Mouse (Mus musculus): ENCODE results near the gene Kat8.

Kat8 gene

GRCm38 (mm10) chr7:127922451-127923275, 10.3 kb downstream of the Kat8 start:
- peak overlapping the region; percentile 5 for H3K4me3 ChIP-seq (replicated peaks; ENCODE audit: low read length)
- no peaks in the 10 kb centered on the region for H3K27me3 ChIP-seq (ENCODE audit: insufficient read depth, low read length)
- H3K36me3 ChIP-seq (ENCODE audit: insufficient read depth, low read length) = peaks cover 92% of the 10 kb centered on the region
- H3K9me3 ChIP-seq (ENCODE audit: low read length) = peaks cover 60% of the 10 kb centered on the region
- no peak for TF ChIP-seq POU5F1 (IDR thresholded peaks at IDR 0.05; ENCODE audit: borderline replicate concordance, low read length)
- no peak for TF ChIP-seq NANOG (IDR thresholded peaks at IDR 0.05; ENCODE audit: borderline replicate concordance, low read length)
- no peak for TF ChIP-seq CTCF (conservative IDR thresholded peaks at IDR 0.05; ENCODE audit: low read length)
- peaks cover 33% of the 10 kb centered on the region for H3K4me1 ChIP-seq (replicated peaks; ENCODE audit: low read depth, low read length)

GRCm38 (mm10) chr7:127923714-127924113, 11.4 kb downstream of the Kat8 start:
- Histone ChIP-seq H3K27me3 (ENCODE audit: insufficient read depth, low read length) (no peaks in the 10 kb centered on the region), H3K36me3 (ENCODE audit: insufficient read depth, low read length) (peaks cover 88% of the 10 kb centered on the region), H3K4me1 (replicated peaks; ENCODE audit: low read depth, low read length) (peaks cover 39% of the 10 kb centered on the region), H3K9me3 (ENCODE audit: low read length) (peaks cover 62% of the 10 kb centered on the region), H3K4me3 (replicated peaks; ENCODE audit: low read length) (no peak overlapping the region)
- TF ChIP-seq POU5F1 (IDR thresholded peaks at IDR 0.05; ENCODE audit: borderline replicate concordance, low read length) = no peak
- TF ChIP-seq CTCF (conservative IDR thresholded peaks at IDR 0.05; ENCODE audit: low read length) = no peak
- no peak for TF ChIP-seq NANOG (IDR thresholded peaks at IDR 0.05; ENCODE audit: borderline replicate concordance, low read length)

GRCm38 (mm10) chr7:127925252-127925651, 12.9 kb downstream of the Kat8 start:
- peaks cover 2% of the 10 kb centered on the region; the same call in 1 of the 2 replicates for H3K27me3 ChIP-seq (ENCODE audit: insufficient read depth, low read length)
- H3K4me3 ChIP-seq (replicated peaks; ENCODE audit: low read length) = no peak overlapping the region
- peaks cover 55% of the 10 kb centered on the region for H3K9me3 ChIP-seq (ENCODE audit: low read length)
- TF ChIP-seq NANOG (IDR thresholded peaks at IDR 0.05; ENCODE audit: borderline replicate concordance, low read length) (no peak), POU5F1 (IDR thresholded peaks at IDR 0.05; ENCODE audit: borderline replicate concordance, low read length) (no peak), CTCF (conservative IDR thresholded peaks at IDR 0.05; ENCODE audit: low read length) (no peak)
- peaks cover 50% of the 10 kb centered on the region for H3K4me1 ChIP-seq (replicated peaks; ENCODE audit: low read depth, low read length)
- peaks cover 77% of the 10 kb centered on the region for H3K36me3 ChIP-seq (ENCODE audit: insufficient read depth, low read length)

GRCm38 (mm10) chr7:127926066-127926465, 13.8 kb downstream of the Kat8 start:
- H3K27me3 ChIP-seq (ENCODE audit: insufficient read depth, low read length) = peaks cover 2% of the 10 kb centered on the region; the same call in 1 of the 2 replicates
- peaks cover 58% of the 10 kb centered on the region for H3K4me1 ChIP-seq (replicated peaks; ENCODE audit: low read depth, low read length)
- no peak for TF ChIP-seq NANOG (IDR thresholded peaks at IDR 0.05; ENCODE audit: borderline replicate concordance, low read length)
- no peak for TF ChIP-seq CTCF (conservative IDR thresholded peaks at IDR 0.05; ENCODE audit: low read length)
- TF ChIP-seq POU5F1 (IDR thresholded peaks at IDR 0.05; ENCODE audit: borderline replicate concordance, low read length) = no peak
- peaks cover 69% of the 10 kb centered on the region for H3K36me3 ChIP-seq (ENCODE audit: insufficient read depth, low read length)
- H3K4me3 ChIP-seq (replicated peaks; ENCODE audit: low read length) = no peak overlapping the region
- H3K9me3 ChIP-seq (ENCODE audit: low read length) = peaks cover 46% of the 10 kb centered on the region

GRCm38 (mm10) chr7:127926846-127927245, 14.5 kb downstream of the Kat8 start:
- TF ChIP-seq POU5F1 (IDR thresholded peaks at IDR 0.05; ENCODE audit: borderline replicate concordance, low read length) (no peak), CTCF (conservative IDR thresholded peaks at IDR 0.05; ENCODE audit: low read length) (no peak), NANOG (IDR thresholded peaks at IDR 0.05; ENCODE audit: borderline replicate concordance, low read length) (no peak)
- peaks cover 61% of the 10 kb centered on the region for H3K36me3 ChIP-seq (ENCODE audit: insufficient read depth, low read length)

GRCm38 (mm10) chr7:127927726-127928125, 15.4 kb downstream of the Kat8 start:
- H3K9me3 ChIP-seq (ENCODE audit: low read length) = peaks cover 30% of the 10 kb centered on the region
- TF ChIP-seq NANOG (IDR thresholded peaks at IDR 0.05; ENCODE audit: borderline replicate concordance, low read length) = no peak
- no peak for TF ChIP-seq POU5F1 (IDR thresholded peaks at IDR 0.05; ENCODE audit: borderline replicate concordance, low read length)
- TF ChIP-seq CTCF (conservative IDR thresholded peaks at IDR 0.05; ENCODE audit: low read length) = no peak
- peaks cover 53% of the 10 kb centered on the region for H3K36me3 ChIP-seq (ENCODE audit: insufficient read depth, low read length)
- peaks cover 74% of the 10 kb centered on the region for H3K4me1 ChIP-seq (replicated peaks; ENCODE audit: low read depth, low read length)
- peaks cover 2% of the 10 kb centered on the region; the same call in 1 of the 2 replicates for H3K27me3 ChIP-seq (ENCODE audit: insufficient read depth, low read length)
- H3K4me3 ChIP-seq (replicated peaks; ENCODE audit: low read length) = no peak overlapping the region

More at GRCm38 (mm10) chr7:127926846-127927245, 14.5 kb downstream of the Kat8 start:
- Histone ChIP-seq H3K27me3 (ENCODE audit: insufficient read depth, low read length) (peaks cover 2% of the 10 kb centered on the region; the same call in 1 of the 2 replicates), H3K4me1 (replicated peaks; ENCODE audit: low read depth, low read length) (peaks cover 66% of the 10 kb centered on the region), H3K4me3 (replicated peaks; ENCODE audit: low read length) (no peak overlapping the region), H3K9me3 (ENCODE audit: low read length) (peaks cover 39% of the 10 kb centered on the region)

- peaks cover 83% of the 10 kb centered on the region for H3K4me1 ChIP-seq (replicated peaks; ENCODE audit: low read depth, low read length)
- H3K9me3 ChIP-seq (ENCODE audit: low read length) = peaks cover 21% of the 10 kb centered on the region
- H3K4me3 ChIP-seq (replicated peaks; ENCODE audit: low read length) = peak overlapping the region; percentile 75; the same call in 1 of the 2 replicates
- peaks cover 2% of the 10 kb centered on the region; the same call in 1 of the 2 replicates for H3K27me3 ChIP-seq (ENCODE audit: insufficient read depth, low read length)
- TF ChIP-seq CTCF (conservative IDR thresholded peaks at IDR 0.05; ENCODE audit: low read length) (no peak), NANOG (IDR thresholded peaks at IDR 0.05; ENCODE audit: borderline replicate concordance, low read length) (no peak), POU5F1 (IDR thresholded peaks at IDR 0.05; ENCODE audit: borderline replicate concordance, low read length) (no peak)
- peaks cover 44% of the 10 kb centered on the region for H3K36me3 ChIP-seq (ENCODE audit: insufficient read depth, low read length)
Measured at GRCm38 (mm10) chr7:127928596-127928995, 16.3 kb downstream of the Kat8 start.

- peaks cover 31% of the 10 kb centered on the region for H3K36me3 ChIP-seq (ENCODE audit: insufficient read depth, low read length)
- TF ChIP-seq CTCF (conservative IDR thresholded peaks at IDR 0.05; ENCODE audit: low read length) = no peak
- TF ChIP-seq POU5F1 (IDR thresholded peaks at IDR 0.05; ENCODE audit: borderline replicate concordance, low read length) = no peak
- no peak for TF ChIP-seq NANOG (IDR thresholded peaks at IDR 0.05; ENCODE audit: borderline replicate concordance, low read length)
- H3K9me3 ChIP-seq (ENCODE audit: low read length) = peaks cover 8% of the 10 kb centered on the region
- peaks cover 94% of the 10 kb centered on the region for H3K4me1 ChIP-seq (replicated peaks; ENCODE audit: low read depth, low read length)
- peak within 1 kb of the TSS; percentile 75 for H3K4me3 ChIP-seq (replicated peaks; ENCODE audit: low read length)
- peaks cover 2% of the 10 kb centered on the region; the same call in 1 of the 2 replicates for H3K27me3 ChIP-seq (ENCODE audit: insufficient read depth, low read length)
Measured at GRCm38 (mm10) chr7:127929923-127930322, 17.6 kb downstream of the Kat8 start, which contains the start of gene Prss8. TSS of gene Prss8 (minus strand) at chr7:127930104.

Data from E14TG2a.4 (cell line).